Mouse (Mus musculus) hindbrain, embryonic 15.5 days (tissue): ENCODE results near the gene Plxna4. TPM values are rescaled to one million over a fixed set of nuclear protein-coding genes. Genes with fewer than 3 reads are reported as not detected.

ENCODE experiments used
- ATAC-seq: fragments of 200-750 bp; cut with Nextera tagmentation; 2 replicates; pipeline ENCODE4 v1.8.0; 2017; ENCODE audit warnings: low read depth, moderate number of reproducible peaks, moderate TSS enrichment; ENCODE audit not compliant: low FRiP score
- H3K27ac ChIP-seq: fragments of 300-500 bp; sonication (generic); replicated peaks from 2 replicates; pipeline ENCODE4 v1.5.1; 2015; ENCODE audit warnings: mild to moderate bottlenecking, inconsistent platforms
- H3K27me3 ChIP-seq: fragments of 300-500 bp; sonication (generic); 2 replicates; pipeline ENCODE4 v1.6.1; 2015; ENCODE audit warnings: control low read depth, inconsistent platforms
- H3K36me3 ChIP-seq: fragments of 300-500 bp; sonication (generic); 2 replicates; pipeline ENCODE4 v1.6.1; 2015; ENCODE audit warnings: control low read depth, inconsistent platforms
- H3K4me1 ChIP-seq: fragments of 300-500 bp; sonication (generic); replicated peaks from 2 replicates; pipeline ENCODE4 v1.6.1; 2015; ENCODE audit warnings: control low read depth, inconsistent platforms
- H3K4me2 ChIP-seq: fragments of 300-500 bp; sonication (generic); 2 replicates; pipeline ENCODE4 v1.6.1; 2015; ENCODE audit warnings: moderate library complexity, mild to moderate bottlenecking, inconsistent platforms
- H3K4me3 ChIP-seq: fragments of 300-500 bp; sonication (generic); 2 replicates; pipeline ENCODE4 v1.5.1; 2015; ENCODE audit warnings: mild to moderate bottlenecking, inconsistent platforms
- H3K9ac ChIP-seq: fragments of 300-500 bp; sonication (generic); 2 replicates; pipeline ENCODE4 v1.6.1; 2015; ENCODE audit warnings: inconsistent platforms
- H3K9me3 ChIP-seq: fragments of 300-500 bp; sonication (generic); 2 replicates; pipeline ENCODE4 v1.6.1; 2016; ENCODE audit warnings: control low read depth, inconsistent platforms
- WGBS: fragments of 180-500 bp; shearing (Covaris S2); methylation state at CpG from one replicate; pipeline ENCODE4 v1.1.7; 2015; 5-methylcytosine and 5-hydroxymethylcytosine counted together
- polyA plus RNA-seq: library from polyadenylated mRNA; unstranded; fragments of >200 nt; fragmentation: Nextera tagmentation; extraction: Ambion mirVana; gene quantifications from 2 replicates; pipeline ENCODE4 v1.2.1, GENCODE M21; 2015

Plxna4 gene
- polyA plus RNA-seq, 1 experiment from 2014 or later: 17.1 TPM

DNA sequence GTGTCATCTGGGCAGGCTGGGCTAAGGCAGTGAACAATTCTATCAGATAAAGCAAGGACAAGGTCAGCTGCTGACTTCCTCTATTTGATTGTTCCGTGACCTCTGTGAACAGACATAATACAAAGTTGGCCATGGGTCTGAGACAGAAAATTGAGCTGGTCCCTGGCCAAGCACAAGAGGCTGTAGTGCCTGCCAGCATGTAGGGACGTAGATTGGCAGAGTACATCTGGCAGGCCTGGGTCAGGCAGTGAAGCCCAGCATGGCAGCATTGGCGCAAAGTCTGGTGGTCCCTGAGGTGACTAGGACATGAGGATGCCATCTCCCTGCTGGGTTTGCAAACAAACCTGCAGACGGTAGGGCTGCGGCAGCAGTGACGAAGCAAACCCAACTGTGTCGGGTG, 321.9 kb downstream of the Plxna4 start:
- H3K27ac ChIP-seq: no peak overlapping the region
- H3K27me3 ChIP-seq: no peaks in the 10 kb centered on the region
- no peak overlapping the region for H3K4me3 ChIP-seq
- WGBS: 75% methylated on average over 7 of the region's 7 CpGs
- peaks cover 12% of the 10 kb centered on the region for H3K4me1 ChIP-seq
- no peak overlapping the region for H3K4me2 ChIP-seq
- no peaks in the 10 kb centered on the region for H3K9me3 ChIP-seq
- ATAC-seq: no peak
- H3K36me3 ChIP-seq: no peaks in the 10 kb centered on the region
- H3K9ac ChIP-seq: no peak overlapping the region

- H3K4me3 ChIP-seq: no peak overlapping the region
- H3K27ac ChIP-seq: peak overlapping the region; percentile 39; the same call in 1 of the 2 replicates
- H3K4me2 ChIP-seq: no peak overlapping the region
- H3K9ac ChIP-seq: no peak overlapping the region
- H3K36me3 ChIP-seq: no peaks in the 10 kb centered on the region
- H3K27me3 ChIP-seq: no peaks in the 10 kb centered on the region
- H3K4me1 ChIP-seq: peaks cover 29% of the 10 kb centered on the region
- peak; percentile 85 for ATAC-seq
- WGBS: 16% methylated on average over 3 of the region's 3 CpGs
- no peaks in the 10 kb centered on the region for H3K9me3 ChIP-seq
Observed at GRCm38 (mm10) chr6:32261339-32261738, 326.7 kb downstream of the Plxna4 start.

GRCm38 (mm10) chr6:32260341-32260740, 327.7 kb downstream of the Plxna4 start:
- Histone ChIP-seq H3K9me3 (no peaks in the 10 kb centered on the region), H3K36me3 (no peaks in the 10 kb centered on the region), H3K4me3 (no peak overlapping the region), H3K9ac (no peak overlapping the region), H3K27ac (peak overlapping the region; percentile 39), H3K27me3 (no peaks in the 10 kb centered on the region), H3K4me2 (no peak overlapping the region), H3K4me1 (peaks cover 29% of the 10 kb centered on the region)
- WGBS: 47% methylated on average over 5 of the region's 5 CpGs
- no peak for ATAC-seq

- no peak overlapping the region for H3K4me3 ChIP-seq
- no peaks in the 10 kb centered on the region for H3K9me3 ChIP-seq
- H3K27me3 ChIP-seq: no peaks in the 10 kb centered on the region
- 31% methylated on average over 2 of the region's 2 CpGs for WGBS
- peaks cover 17% of the 10 kb centered on the region for H3K4me1 ChIP-seq
- no peak overlapping the region for H3K27ac ChIP-seq
- no peak overlapping the region for H3K9ac ChIP-seq
- no peaks in the 10 kb centered on the region for H3K36me3 ChIP-seq
- no peak for ATAC-seq
- H3K4me2 ChIP-seq: no peak overlapping the region
Observed at GRCm38 (mm10) chr6:32255191-32255590, 332.8 kb downstream of the Plxna4 start.

- 0 out of 2 replicates have a peak overlapping the region, but pooled peaks have one; percentile 4 for H3K27ac ChIP-seq
- H3K27me3 ChIP-seq: no peaks in the 10 kb centered on the region
Observed at GRCm38 (mm10) chr6:32252168-32252567, 335.8 kb downstream of the Plxna4 start.

GRCm38 (mm10) chr6:32251674-32252073, 336.3 kb downstream of the Plxna4 start:
- no peaks in the 10 kb centered on the region for H3K9me3 ChIP-seq
- 72% methylated on average over 10 of the region's 10 CpGs for WGBS
- ATAC-seq: no peak

More at GRCm38 (mm10) chr6:32252168-32252567, 335.8 kb downstream of the Plxna4 start:
- Histone ChIP-seq H3K4me1 (peaks cover 8% of the 10 kb centered on the region; the same call in 1 of the 2 replicates), H3K9ac (no peak overlapping the region), H3K9me3 (no peaks in the 10 kb centered on the region), H3K4me3 (no peak overlapping the region), H3K36me3 (no peaks in the 10 kb centered on the region), H3K4me2 (no peak overlapping the region)
- no peak for ATAC-seq
- WGBS: 47% methylated on average over 7 of the region's 7 CpGs

GRCm38 (mm10) chr6:32246036-32246435, 342.0 kb downstream of the Plxna4 start:
- Histone ChIP-seq H3K27me3 (no peaks in the 10 kb centered on the region), H3K9me3 (no peaks in the 10 kb centered on the region), H3K4me2 (no peak overlapping the region), H3K4me1 (no peaks in the 10 kb centered on the region), H3K4me3 (no peak overlapping the region), H3K36me3 (no peaks in the 10 kb centered on the region), H3K9ac (no peak overlapping the region), H3K27ac (no peak overlapping the region)
- no peak; the same call in 1 of the 2 replicates for ATAC-seq
- WGBS: 63% methylated on average over 6 of the region's 6 CpGs

More at GRCm38 (mm10) chr6:32251674-32252073, 336.3 kb downstream of the Plxna4 start:
- no peak overlapping the region for H3K4me2 ChIP-seq
- 0 out of 2 replicates have a peak overlapping the region, but pooled peaks have one; percentile 2 for H3K27ac ChIP-seq
- H3K9ac ChIP-seq: no peak overlapping the region
- no peaks in the 10 kb centered on the region for H3K27me3 ChIP-seq
- H3K36me3 ChIP-seq: no peaks in the 10 kb centered on the region
- H3K4me3 ChIP-seq: no peak overlapping the region
- H3K4me1 ChIP-seq: peaks cover 8% of the 10 kb centered on the region; the same call in 1 of the 2 replicates

DNA sequence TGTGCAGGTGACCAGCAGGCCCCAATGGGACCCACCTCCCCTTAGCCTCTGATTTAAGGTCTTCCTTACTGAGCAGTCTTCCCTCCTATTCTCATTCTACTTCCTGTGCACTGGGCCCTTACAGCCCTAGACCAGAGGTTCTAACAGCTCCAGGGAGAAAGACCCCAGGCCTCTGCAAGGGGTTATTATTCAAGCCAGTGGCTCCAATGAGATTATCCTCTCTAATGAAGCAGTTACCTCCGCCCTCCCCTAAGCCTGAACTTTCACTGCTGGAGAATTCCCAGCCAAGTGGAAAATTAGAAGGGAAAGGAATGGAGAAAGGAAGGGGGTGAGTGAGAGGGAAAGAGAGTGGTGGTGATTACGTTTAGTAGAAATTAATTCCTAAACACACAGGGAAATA, 345.0 kb downstream of the Plxna4 start:
- H3K27me3 ChIP-seq: no peaks in the 10 kb centered on the region
- no peaks in the 10 kb centered on the region for H3K9me3 ChIP-seq
- H3K36me3 ChIP-seq: no peaks in the 10 kb centered on the region
- H3K4me1 ChIP-seq: no peaks in the 10 kb centered on the region
- H3K27ac ChIP-seq: no peak overlapping the region
- H3K4me3 ChIP-seq: no peak overlapping the region
- ATAC-seq: no peak
- H3K9ac ChIP-seq: no peak overlapping the region
- H3K4me2 ChIP-seq: no peak overlapping the region
- 51% methylated on average over 2 of the region's 2 CpGs for WGBS

DNA sequence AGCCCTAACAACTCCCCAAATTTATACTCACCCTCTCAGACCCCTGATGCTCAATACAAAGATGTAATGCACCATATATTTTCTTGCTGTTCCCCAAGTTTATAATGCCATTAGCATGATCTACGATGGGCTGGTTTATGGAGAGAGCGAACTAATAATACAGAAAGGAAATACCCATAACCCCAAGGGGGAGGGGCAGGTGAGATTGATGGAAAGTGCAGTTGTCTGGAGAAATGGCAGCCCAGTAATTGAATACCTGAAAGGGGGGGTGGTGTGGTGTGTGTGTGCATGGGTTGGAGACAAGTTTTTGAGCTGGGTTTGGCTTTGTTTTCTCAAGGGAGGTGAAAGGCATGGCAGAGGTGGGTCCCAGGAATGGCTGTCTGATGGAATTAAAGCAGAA, 356.6 kb downstream of the Plxna4 start:
- Histone ChIP-seq H3K27me3 (no peaks in the 10 kb centered on the region), H3K4me1 (no peaks in the 10 kb centered on the region), H3K36me3 (peaks cover 5% of the 10 kb centered on the region; the same call in 1 of the 2 replicates), H3K9ac (no peak overlapping the region), H3K9me3 (no peaks in the 10 kb centered on the region), H3K4me2 (no peak overlapping the region), H3K4me3 (no peak overlapping the region), H3K27ac (no peak overlapping the region)
- 76% methylated on average over 2 of the region's 2 CpGs for WGBS
- ATAC-seq: no peak

DNA sequence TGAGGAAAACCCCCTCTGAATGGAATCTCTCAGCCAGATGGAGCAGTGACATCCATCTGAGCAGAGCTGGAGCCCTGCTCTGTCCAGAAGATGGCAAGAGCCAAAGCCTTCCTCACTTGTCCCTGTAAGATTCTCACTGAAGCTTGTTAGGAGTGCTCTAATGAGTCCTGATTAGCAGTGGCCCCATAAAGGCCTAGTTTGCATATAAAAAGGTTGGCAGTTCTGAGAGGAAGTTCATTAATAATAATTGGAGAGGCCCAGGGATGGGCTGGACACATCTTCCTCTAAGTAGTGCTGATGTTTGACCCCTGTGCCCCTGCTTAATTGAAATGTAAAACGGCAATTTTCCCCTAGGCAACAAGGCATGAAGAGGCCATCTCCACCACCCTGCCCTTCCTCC, 361.4 kb downstream of the Plxna4 start:
- WGBS: 19% methylated on average over 1 of the region's 1 CpGs
- H3K9ac ChIP-seq: no peak overlapping the region
- no peaks in the 10 kb centered on the region for H3K9me3 ChIP-seq
- H3K36me3 ChIP-seq: 0 out of 2 replicates have a peak, but pooled peaks cover 12% of the 10 kb centered on the region
- no peak overlapping the region for H3K4me3 ChIP-seq
- no peaks in the 10 kb centered on the region for H3K27me3 ChIP-seq
- no peak overlapping the region for H3K27ac ChIP-seq
- no peak overlapping the region for H3K4me2 ChIP-seq
- no peaks in the 10 kb centered on the region for H3K4me1 ChIP-seq
- no peak for ATAC-seq

DNA sequence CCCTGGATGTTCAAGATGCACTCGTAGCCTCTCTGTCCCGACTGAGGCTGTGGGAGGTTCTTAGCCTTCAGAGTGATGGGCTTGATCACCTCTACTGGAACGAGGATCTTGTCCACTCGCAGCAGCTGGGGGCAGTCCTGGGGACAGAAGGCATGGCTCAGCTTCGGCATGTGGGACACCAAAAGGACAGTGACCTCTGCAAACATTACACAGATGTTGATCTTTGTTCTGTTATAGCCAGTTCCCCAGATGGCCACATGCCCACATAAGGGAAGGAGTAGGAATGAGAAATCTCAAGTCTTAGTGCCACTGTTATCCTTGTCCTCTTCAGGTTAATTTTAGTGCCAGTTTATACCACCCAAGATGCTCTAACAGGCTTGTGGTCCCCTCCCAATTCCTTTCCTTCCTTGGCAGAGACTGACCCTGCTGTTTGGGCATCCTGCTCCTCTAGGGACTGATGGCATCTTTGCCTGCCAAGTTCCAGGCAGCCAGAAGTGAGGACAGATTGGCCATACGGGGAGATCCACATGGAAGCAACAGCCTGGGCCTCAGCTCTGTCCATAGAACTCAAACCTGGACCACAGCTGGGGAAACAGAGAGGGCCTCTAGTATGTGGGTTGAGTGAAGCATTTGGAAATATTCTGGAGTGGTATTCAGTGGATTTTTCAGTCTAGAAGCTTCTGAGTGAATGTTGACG, 363.8 kb downstream of the Plxna4 start:
- Histone ChIP-seq H3K4me3 (no peak overlapping the region), H3K36me3 (peaks cover 21% of the 10 kb centered on the region; the same call in 1 of the 2 replicates), H3K4me2 (no peak overlapping the region), H3K9ac (no peak overlapping the region), H3K27me3 (no peaks in the 10 kb centered on the region), H3K9me3 (no peaks in the 10 kb centered on the region), H3K4me1 (no peaks in the 10 kb centered on the region), H3K27ac (no peak overlapping the region)
- ATAC-seq: no peak
- WGBS: 81% methylated on average over 7 of the region's 7 CpGs

DNA sequence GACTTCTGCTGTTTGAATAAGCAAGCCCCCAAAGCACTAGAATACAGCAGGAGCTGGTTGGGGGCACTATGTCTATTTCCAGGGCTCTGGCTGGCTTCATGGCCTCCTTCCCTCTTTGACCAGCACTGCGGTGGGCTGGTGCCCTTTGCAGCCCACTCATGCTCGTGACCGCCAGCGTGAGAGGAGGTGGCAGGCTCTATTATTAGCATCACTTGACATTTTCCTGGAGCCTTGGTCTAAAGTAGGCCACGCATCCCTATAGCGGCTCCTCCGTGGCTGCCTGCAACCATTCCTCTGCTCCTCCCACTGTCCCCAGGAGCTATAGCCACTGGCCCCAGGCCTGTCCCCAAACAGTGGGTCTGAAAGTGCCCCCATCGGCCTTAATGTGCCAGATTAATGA, 367.2 kb downstream of the Plxna4 start:
- no peaks in the 10 kb centered on the region for H3K27me3 ChIP-seq
- 81% methylated on average over 8 of the region's 8 CpGs for WGBS
- no peaks in the 10 kb centered on the region for H3K9me3 ChIP-seq
- H3K27ac ChIP-seq: no peak overlapping the region
- H3K4me2 ChIP-seq: no peak overlapping the region
- no peak for ATAC-seq
- H3K4me3 ChIP-seq: no peak overlapping the region
- H3K36me3 ChIP-seq: peaks cover 21% of the 10 kb centered on the region; the same call in 1 of the 2 replicates
- H3K9ac ChIP-seq: no peak overlapping the region
- H3K4me1 ChIP-seq: no peaks in the 10 kb centered on the region
